Mouse (Mus musculus): Measurements from ENCODE around the gene Nubp1. TPM values are rescaled to one million over a fixed set of nuclear protein-coding genes. Genes with fewer than 3 reads are reported as not detected.

The Nubp1 gene
- 4.9 TPM for polyA plus RNA-seq (2014; fragmentation: Illumina TruSeq; extraction: RNeasy Lipid Tissue Mini Kit (QIAGEN cat#74804); ENCODE audit: low read depth, low replicate concordance)

DNA sequence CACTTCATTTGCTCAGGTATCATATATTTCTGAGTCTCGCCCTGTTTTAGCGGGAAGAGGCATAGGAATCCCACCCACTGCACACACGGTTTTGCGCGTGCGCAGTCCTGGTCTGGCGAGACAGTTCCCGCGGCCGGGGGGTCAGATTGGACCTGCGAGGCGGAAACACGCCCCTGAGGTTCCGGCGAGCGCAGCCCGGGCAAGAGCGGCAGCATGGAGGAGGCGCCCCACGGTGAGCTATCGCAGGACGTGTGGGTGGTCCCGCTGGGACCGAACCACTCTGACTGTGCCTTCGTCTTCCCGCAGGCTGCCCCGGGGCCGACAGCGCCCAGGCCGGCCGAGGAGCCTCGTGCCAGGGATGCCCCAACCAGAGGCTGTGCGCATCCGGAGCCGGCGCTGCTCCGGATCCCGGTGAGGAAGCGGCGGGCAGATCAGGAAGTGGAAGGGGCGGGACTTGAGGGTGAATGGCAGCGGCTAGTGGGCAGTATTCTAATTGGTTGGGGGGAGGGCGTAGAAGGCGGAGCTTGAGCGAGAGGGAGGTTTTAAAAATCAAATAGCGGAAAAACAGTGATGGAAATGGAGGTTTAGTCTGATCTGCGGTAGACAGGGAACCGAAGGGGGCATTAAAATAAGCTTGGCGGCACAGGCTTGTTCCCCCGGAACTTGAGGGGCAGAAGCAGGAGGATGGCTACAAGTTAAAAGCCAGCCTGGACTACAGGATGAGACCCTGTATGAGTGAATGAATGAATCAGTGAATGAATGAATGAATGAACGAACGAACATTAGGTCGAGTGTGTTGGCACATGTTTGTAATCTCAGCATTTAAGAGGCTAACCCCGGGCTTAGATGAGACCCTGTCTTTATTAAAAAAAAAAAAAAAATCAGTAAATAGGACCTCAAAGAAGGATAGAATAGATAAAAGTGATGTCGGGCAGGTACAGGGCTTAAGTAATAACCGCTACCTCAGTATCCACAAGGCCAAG lies at the start of gene Nubp1:
Gene Nubp1, plus strand, starts transcription at position 185 of the 983 bp plus-strand sequence.

DNA sequence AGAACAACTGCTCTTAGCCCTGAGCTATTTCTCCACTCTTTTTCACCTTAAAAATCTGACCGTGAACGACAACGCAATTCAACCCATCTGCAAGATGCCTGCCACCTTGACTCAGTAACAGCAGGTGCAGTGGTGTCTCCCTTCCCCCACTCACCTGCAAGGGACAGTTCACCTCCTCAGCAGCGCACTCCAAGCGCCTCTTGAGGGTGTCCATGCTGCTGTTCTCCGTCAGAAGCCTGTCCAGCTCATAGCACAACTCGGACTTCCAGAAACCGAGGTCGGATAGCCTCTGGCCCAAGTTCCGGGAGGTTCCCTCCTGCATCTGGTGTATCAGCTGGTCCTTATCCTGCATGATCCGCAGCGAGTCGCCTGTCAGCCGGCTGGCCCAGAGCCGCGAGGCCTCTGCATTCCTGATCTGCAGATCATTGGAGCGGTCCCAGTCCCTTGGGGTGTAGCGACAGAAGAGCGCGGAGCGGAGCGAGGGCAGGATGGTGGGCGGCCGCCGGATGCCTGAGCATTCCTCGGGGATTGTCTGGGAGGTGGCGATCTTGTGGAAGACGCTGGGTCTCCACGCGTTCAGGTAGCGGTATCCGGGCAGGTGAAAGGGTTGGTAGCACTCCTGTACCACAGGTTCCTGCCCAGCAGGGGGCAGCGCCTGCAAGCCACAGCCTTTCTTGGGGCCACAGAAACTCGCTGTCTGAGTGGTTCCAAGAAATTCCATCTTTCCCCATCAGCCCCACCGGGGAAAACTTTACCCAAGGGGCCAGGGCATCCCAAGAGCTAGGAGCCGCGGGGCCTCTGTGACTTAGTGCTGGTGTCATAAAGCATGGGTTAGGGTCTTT lies 16.8 kb upstream of the Nubp1 start, which contains the start of gene Tekt5:
Gene Tekt5, minus strand, starts transcription at position 792 of the 842 bp plus-strand sequence.

DNA sequence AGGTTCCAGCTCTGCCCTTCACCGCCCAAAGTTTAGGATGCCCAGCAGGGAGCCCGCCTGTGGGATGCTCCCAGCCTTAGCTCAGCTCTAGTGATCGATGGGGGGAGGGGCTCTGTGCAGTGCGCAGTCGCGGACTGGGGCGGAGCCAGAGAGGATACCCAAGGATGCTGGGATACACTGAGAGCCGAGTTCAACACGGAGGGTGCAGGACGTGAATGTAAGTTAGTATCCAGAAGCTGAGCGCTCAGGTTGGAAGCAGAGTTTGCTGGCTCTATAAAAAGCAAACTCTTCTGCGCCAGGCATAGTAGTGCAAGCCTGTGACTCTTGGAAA lies 35.5 kb downstream of the Nubp1 start, which contains the start of gene Tvp23a:
Gene Tvp23a, minus strand, starts transcription at position 99 of the 331 bp plus-strand sequence.

Other genes starting within 250 kb of the Nubp1 start
- not detected for gene Rpl39l, start 241.7 kb upstream of the Nubp1 start, polyA plus RNA-seq (2014; fragmentation: Illumina TruSeq; extraction: RNeasy Lipid Tissue Mini Kit (QIAGEN cat#74804); ENCODE audit: low read depth, low replicate concordance)
- 1.0 TPM for gene Atf7ip2, start 219.2 kb upstream of the Nubp1 start, polyA plus RNA-seq (2014; fragmentation: Illumina TruSeq; extraction: RNeasy Lipid Tissue Mini Kit (QIAGEN cat#74804); ENCODE audit: low read depth, low replicate concordance)
- 9.5 TPM for gene Emp2, start 98.0 kb upstream of the Nubp1 start, polyA plus RNA-seq (2014; fragmentation: Illumina TruSeq; extraction: RNeasy Lipid Tissue Mini Kit (QIAGEN cat#74804); ENCODE audit: low read depth, low replicate concordance)
- not detected for gene Tekt5, start 16.5 kb upstream of the Nubp1 start, polyA plus RNA-seq (2014; fragmentation: Illumina TruSeq; extraction: RNeasy Lipid Tissue Mini Kit (QIAGEN cat#74804); ENCODE audit: low read depth, low replicate concordance)
- gene Tvp23a, start 35.4 kb downstream of the Nubp1 start, polyA plus RNA-seq (2014; fragmentation: Illumina TruSeq; extraction: RNeasy Lipid Tissue Mini Kit (QIAGEN cat#74804); ENCODE audit: low read depth, low replicate concordance): not detected
- gene Ciita, start 68.1 kb downstream of the Nubp1 start, polyA plus RNA-seq (2014; fragmentation: Illumina TruSeq; extraction: RNeasy Lipid Tissue Mini Kit (QIAGEN cat#74804); ENCODE audit: low read depth, low replicate concordance): 0.32 TPM
- 2.1 TPM for gene Dexi, start 131.1 kb downstream of the Nubp1 start, polyA plus RNA-seq (2014; fragmentation: Illumina TruSeq; extraction: RNeasy Lipid Tissue Mini Kit (QIAGEN cat#74804); ENCODE audit: low read depth, low replicate concordance)
- gene Clec16a, start 133.4 kb downstream of the Nubp1 start, polyA plus RNA-seq (2014; fragmentation: Illumina TruSeq; extraction: RNeasy Lipid Tissue Mini Kit (QIAGEN cat#74804); ENCODE audit: low read depth, low replicate concordance): 12.2 TPM

Measured in kidney, adult 10 weeks (tissue).